Mouse (Mus musculus) myocyte (in vitro differentiated cells): ENCODE results near the gene Atp8b3. TPM values are rescaled to one million over a fixed set of nuclear protein-coding genes. Genes with fewer than 3 reads are reported as not detected.

Experiments used
- H3K27me3 ChIP-seq: one replicate; pipeline ENCODE4 v1.6.1; 2011; ENCODE audit not compliant: control insufficient read depth, insufficient read depth, insufficient read length
- H3K36me3 ChIP-seq: one replicate; pipeline ENCODE4 v1.6.1; 2011; ENCODE audit not compliant: control insufficient read depth, insufficient read depth
- H3K4me2 ChIP-seq: one replicate; pipeline ENCODE4 v1.6.1; 2011; ENCODE audit warnings: low read depth, control low read depth
- H3K4me3 ChIP-seq: one replicate; pipeline ENCODE4 v1.5.1; 2011; ENCODE audit warnings: mild to moderate bottlenecking, control low read depth, moderate library complexity
- H3K79me2 ChIP-seq: one replicate; pipeline ENCODE4 v1.6.1; 2011; ENCODE audit not compliant: control insufficient read depth, insufficient read depth
- H3ac ChIP-seq: one replicate; pipeline ENCODE4 v1.6.1; 2011; ENCODE audit not compliant: control insufficient read depth, insufficient read length
- CEBPB ChIP-seq: IDR thresholded peaks from 2 replicates; pipeline ENCODE4 v1.6.1; 2011; ENCODE audit warnings: mild to moderate bottlenecking, moderate library complexity; ENCODE audit not compliant: poor library complexity, insufficient read depth, severe bottlenecking
- E2F4 ChIP-seq: IDR thresholded peaks from one replicate; pipeline ENCODE4 v1.6.1; 2011; ENCODE audit warnings: mild to moderate bottlenecking, control low read depth, moderate library complexity; ENCODE audit not compliant: insufficient read depth
- MAX ChIP-seq: IDR thresholded peaks from one replicate; pipeline ENCODE4 v1.6.1; 2011; ENCODE audit warnings: low read depth, mild to moderate bottlenecking, control low read depth
- MYOD1 ChIP-seq, 3 experiments: IDR thresholded peaks; one replicate each; pipeline ENCODE4 v1.6.1; 2011; ENCODE audit warnings: control low read depth in 2 of 3, low read depth in 2 of 3, mild to moderate bottlenecking in 2 of 3, moderate library complexity in 1 of 3; ENCODE audit not compliant: insufficient read length in 2 of 3, control insufficient read depth in 1 of 3
- MYOG ChIP-seq, 3 experiments: IDR thresholded peaks; one replicate each; pipeline ENCODE4 v1.6.1; 2011; ENCODE audit warnings: control low read depth in 2 of 3, low read depth in 2 of 3, mild to moderate bottlenecking in 2 of 3; ENCODE audit not compliant: insufficient read length in 2 of 3, control insufficient read depth in 1 of 3, insufficient read depth in 1 of 3
- POLR2A ChIP-seq: IDR thresholded peaks from one replicate; pipeline ENCODE4 v1.6.1; 2011; ENCODE audit warnings: low read depth, mild to moderate bottlenecking, control low read depth, moderate library complexity; ENCODE audit not compliant: insufficient read length
- POLR2AphosphoS2 ChIP-seq: IDR thresholded peaks from one replicate; pipeline ENCODE4 v1.6.1; 2011; ENCODE audit warnings: low read depth, control low read depth; ENCODE audit not compliant: insufficient read length
- REST ChIP-seq: IDR thresholded peaks from one replicate; pipeline ENCODE4 v1.6.1; 2011; ENCODE audit warnings: mild to moderate bottlenecking, control low read depth, moderate library complexity; ENCODE audit not compliant: insufficient read depth, insufficient read length
- SRF ChIP-seq: IDR thresholded peaks from one replicate; pipeline ENCODE4 v1.6.1; 2011; ENCODE audit warnings: low read depth; ENCODE audit not compliant: control insufficient read depth, insufficient read length
- TCF12 ChIP-seq: IDR thresholded peaks from one replicate; pipeline ENCODE4 v1.6.1; 2011; ENCODE audit warnings: mild to moderate bottlenecking, control low read depth; ENCODE audit not compliant: poor library complexity, insufficient read depth, severe bottlenecking
- TCF3 ChIP-seq: IDR thresholded peaks from one replicate; pipeline ENCODE4 v1.6.1; 2011; ENCODE audit warnings: low read depth, control low read depth; ENCODE audit not compliant: insufficient read length
- USF1 ChIP-seq: IDR thresholded peaks from one replicate; pipeline ENCODE4 v1.6.1; 2011; ENCODE audit warnings: low read depth, mild to moderate bottlenecking, control low read depth, moderate library complexity
- polyA plus RNA-seq: library from polyadenylated mRNA; unstranded; fragments of >200 nt; fragmentation: generic; extraction: Trizol; gene quantifications from one replicate; pipeline ENCODE4 v1.2.1, GENCODE M21; 2012; ENCODE audit warnings: missing spikeins

The Atp8b3 gene
- polyA plus RNA-seq, 1 experiment, result 0.08 TPM

DNA sequence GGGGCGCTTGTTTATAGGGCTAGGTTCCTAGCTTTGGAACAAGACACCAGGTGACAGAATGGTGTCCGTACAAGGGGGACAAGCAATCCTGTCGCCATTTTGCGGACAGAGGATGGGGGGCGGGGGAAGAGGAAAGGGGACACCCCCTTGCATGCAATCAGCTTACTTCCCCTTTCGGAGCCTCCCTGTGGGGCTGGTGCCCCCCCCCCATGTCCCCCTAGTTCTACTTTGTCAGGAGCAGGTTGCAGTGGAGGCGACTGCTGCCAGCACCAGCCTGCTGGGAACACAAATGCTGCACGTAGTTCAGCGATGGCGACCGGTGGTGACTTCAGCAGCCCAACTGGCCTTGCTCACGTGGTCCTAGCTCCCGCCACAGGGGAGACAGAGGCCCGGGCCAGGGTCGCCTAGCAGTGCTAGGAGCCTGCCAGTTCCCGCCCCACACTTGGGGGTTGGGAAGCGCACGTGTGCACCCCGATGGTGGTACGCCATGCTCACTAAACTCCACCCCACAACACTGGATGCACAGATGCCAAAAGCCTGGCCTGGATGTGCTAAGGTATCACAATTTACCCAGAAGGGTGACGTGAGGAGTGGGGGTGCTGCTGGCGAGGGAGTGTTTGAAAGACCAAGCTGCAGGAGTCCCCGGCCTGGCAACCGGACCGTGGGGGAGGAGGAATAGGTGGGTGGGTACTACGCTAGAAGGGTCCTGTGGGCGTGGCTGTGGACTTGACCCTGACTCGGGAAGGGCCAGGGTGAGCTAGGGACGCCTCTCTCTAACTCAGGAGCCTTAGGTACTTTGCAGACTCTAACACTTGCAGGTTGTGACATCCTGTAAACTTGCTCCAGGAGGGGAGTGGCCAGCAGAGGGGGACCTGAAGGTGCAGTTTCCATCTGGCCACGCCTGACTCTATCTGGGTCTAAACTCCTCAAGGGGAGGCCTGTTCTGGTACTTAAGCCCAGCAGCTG lies 32.2 kb upstream of the Atp8b3 start:
- Histone ChIP-seq H3K4me2 (no peak overlapping the region), H3ac (no peak overlapping the region), H3K79me2 (peaks cover 56% of the 10 kb centered on the region), H3K27me3 (no peaks in the 10 kb centered on the region), H3K36me3 (no peaks in the 10 kb centered on the region), H3K4me3 (no peak overlapping the region)
- TF ChIP-seq MYOD1 (IDR thresholded peaks at IDR 0.05; ENCODE audit: control insufficient read depth in 1 of 3, insufficient read length in 2 of 3, low read depth in 2 of 3) (no peak), TCF3 (no peak), MAX (no peak), CEBPB (no peak), POLR2AphosphoS2 (no peak), MYOG (IDR thresholded peaks at IDR 0.05; ENCODE audit: control insufficient read depth in 1 of 3, insufficient read depth in 1 of 3, insufficient read length in 2 of 3, low read depth in 2 of 3) (no peak), E2F4 (no peak)

- peaks cover 49% of the 10 kb centered on the region for H3K79me2 ChIP-seq
- H3K4me3 ChIP-seq, result no peak overlapping the region
- TF ChIP-seq MYOG (IDR thresholded peaks at IDR 0.05; ENCODE audit: control insufficient read depth in 1 of 3, insufficient read depth in 1 of 3, insufficient read length in 2 of 3, low read depth in 2 of 3) (no peak), MAX (no peak), E2F4 (no peak), POLR2AphosphoS2 (no peak), TCF12 (no peak), POLR2A (no peak), CEBPB (no peak), TCF3 (no peak), REST (no peak), USF1 (no peak), MYOD1 (IDR thresholded peaks at IDR 0.05; ENCODE audit: control insufficient read depth in 1 of 3, insufficient read length in 2 of 3, low read depth in 2 of 3) (no peak), SRF (no peak)
- no peak overlapping the region for H3K4me2 ChIP-seq
- peaks cover under 1% of the 10 kb centered on the region for H3K36me3 ChIP-seq
- no peaks in the 10 kb centered on the region for H3K27me3 ChIP-seq
- no peak overlapping the region for H3ac ChIP-seq
These were observed 31.5 kb upstream of the Atp8b3 start for GRCm38 (mm10) chr10:80570419-80570818.

DNA sequence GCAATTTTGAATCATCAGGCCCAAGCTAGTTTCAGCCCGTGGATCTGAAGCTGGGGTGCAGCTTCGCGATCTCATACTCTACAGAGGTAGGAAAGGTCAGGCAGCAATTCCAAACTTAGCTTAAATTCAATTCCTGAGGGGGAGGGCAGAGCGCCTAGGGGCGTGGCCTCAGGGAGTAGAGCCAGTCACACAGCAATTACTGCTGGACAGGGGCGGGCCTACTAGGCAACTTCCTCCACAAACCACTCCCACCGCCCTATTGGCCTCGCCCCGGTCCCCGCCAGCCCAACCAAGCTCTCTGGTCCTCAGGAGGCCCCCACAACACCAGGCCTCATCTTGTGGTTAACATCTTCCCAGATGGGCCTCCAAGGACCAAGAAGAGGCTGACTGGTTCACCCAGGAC lies 30.7 kb upstream of the Atp8b3 start:
- TF ChIP-seq MYOD1 (IDR thresholded peaks at IDR 0.05; ENCODE audit: control insufficient read depth in 1 of 3, insufficient read length in 2 of 3, low read depth in 2 of 3), result no peak
- no peak for TF ChIP-seq TCF3
- TF ChIP-seq MAX, result no peak
- TF ChIP-seq POLR2A, result no peak
- Histone ChIP-seq H3K27me3 (no peaks in the 10 kb centered on the region), H3K79me2 (peaks cover 41% of the 10 kb centered on the region), H3K4me2 (peak overlapping the region; percentile 36), H3ac (no peak overlapping the region), H3K4me3 (no peak overlapping the region), H3K36me3 (peaks cover 5% of the 10 kb centered on the region)

- Histone ChIP-seq H3K4me2 (no peak overlapping the region), H3K36me3 (peaks cover 5% of the 10 kb centered on the region), H3K27me3 (no peaks in the 10 kb centered on the region), H3ac (no peak overlapping the region), H3K4me3 (no peak overlapping the region), H3K79me2 (peaks cover 35% of the 10 kb centered on the region)
- TF ChIP-seq TCF3 (no peak), POLR2AphosphoS2 (no peak), MAX (no peak), MYOD1 (IDR thresholded peaks at IDR 0.05; ENCODE audit: control insufficient read depth in 1 of 3, insufficient read length in 2 of 3, low read depth in 2 of 3) (no peak), CEBPB (no peak), TCF12 (no peak), MYOG (IDR thresholded peaks at IDR 0.05; ENCODE audit: control insufficient read depth in 1 of 3, insufficient read depth in 1 of 3, insufficient read length in 2 of 3, low read depth in 2 of 3) (no peak), SRF (no peak), E2F4 (no peak)
These were observed 30.0 kb upstream of the Atp8b3 start for GRCm38 (mm10) chr10:80568876-80569275.
